Mouse (Mus musculus): ENCODE results near the gene Klhl10. TPM values are rescaled to one million over a fixed set of nuclear protein-coding genes. Genes with fewer than 3 reads are reported as not detected.

Klhl10 gene
- total RNA-seq, 2 experiments from 2014 or later, result 0.33 TPM; not detected in 1

Other genes with a start within 250 kb of the Klhl10 start
- not detected in 2 replicates for gene Krt9, start 248.7 kb upstream of the Klhl10 start, total RNA-seq (2015)
- not detected in 2 replicates for gene Krt9, start 248.7 kb upstream of the Klhl10 start, total RNA-seq (2017)
- not detected in 2 replicates for gene Krt14, start 234.4 kb upstream of the Klhl10 start, total RNA-seq (2015)
- gene Krt14, start 234.4 kb upstream of the Klhl10 start, total RNA-seq (2017), result not detected in 2 replicates
- not detected in 2 replicates for gene Krt16, start 193.0 kb upstream of the Klhl10 start, total RNA-seq (2015)
- not detected in 2 replicates for gene Krt16, start 193.0 kb upstream of the Klhl10 start, total RNA-seq (2017)
- not detected in 2 replicates for gene Krt17, start 180.9 kb upstream of the Klhl10 start, total RNA-seq (2015)
- not detected in 2 replicates for gene Krt17, start 180.9 kb upstream of the Klhl10 start, total RNA-seq (2017)
- gene Krt42, start 172.0 kb upstream of the Klhl10 start, total RNA-seq (2015), result not detected in 2 replicates
- not detected in 2 replicates for gene Krt42, start 172.0 kb upstream of the Klhl10 start, total RNA-seq (2017)
- 1,262 and 1,322 TPM in 2 replicates for gene Eif1, start 122.0 kb upstream of the Klhl10 start, total RNA-seq (2015)
- 95.6 and 142 TPM in 2 replicates for gene Eif1, start 122.0 kb upstream of the Klhl10 start, total RNA-seq (2017)
- gene Gast, start 107.5 kb upstream of the Klhl10 start, total RNA-seq (2015), result not detected in 2 replicates
- gene Gast, start 107.5 kb upstream of the Klhl10 start, total RNA-seq (2017), result not detected in 2 replicates
- not detected in 2 replicates for gene Hap1, start 85.8 kb upstream of the Klhl10 start, total RNA-seq (2015)
- gene Hap1, start 85.8 kb upstream of the Klhl10 start, total RNA-seq (2017), result not detected in 2 replicates
- gene Jup, start 44.2 kb upstream of the Klhl10 start, total RNA-seq (2015), result 1.5 and 4.0 TPM in 2 replicates
- gene Jup, start 44.2 kb upstream of the Klhl10 start, total RNA-seq (2017), result 1.4 and 2.5 TPM in 2 replicates
- gene P3h4, start 27.1 kb upstream of the Klhl10 start, total RNA-seq (2015), result 0.05 TPM in 1 of 2 replicates, not detected in the other
- gene P3h4, start 27.1 kb upstream of the Klhl10 start, total RNA-seq (2017), result 0.08 TPM in 1 of 2 replicates, not detected in the other
- gene Fkbp10, start 26.2 kb upstream of the Klhl10 start, total RNA-seq (2015), result not detected in 2 replicates
- not detected in 2 replicates for gene Fkbp10, start 26.2 kb upstream of the Klhl10 start, total RNA-seq (2017)
- 21.4 and 32.9 TPM in 2 replicates for gene Nt5c3b, start 109 bp upstream of the Klhl10 start, total RNA-seq (2015)
- gene Nt5c3b, start 109 bp upstream of the Klhl10 start, total RNA-seq (2017), result 31.8 and 37.3 TPM in 2 replicates
- 9.8 and 14.0 TPM in 2 replicates for gene Klhl11, start 30.8 kb downstream of the Klhl10 start, total RNA-seq (2015)
- gene Klhl11, start 30.8 kb downstream of the Klhl10 start, total RNA-seq (2017), result 17.2 and 24.1 TPM in 2 replicates
- 80.4 and 81.7 TPM in 2 replicates for gene Acly, start 86.1 kb downstream of the Klhl10 start, total RNA-seq (2015)
- gene Acly, start 86.1 kb downstream of the Klhl10 start, total RNA-seq (2017), result 89.1 and 101 TPM in 2 replicates
- 0.05 TPM in 1 of 2 replicates, not detected in the other for gene Ttc25, start 103.7 kb downstream of the Klhl10 start, total RNA-seq (2015)
- 0.04 and 0.30 TPM in 2 replicates for gene Ttc25, start 103.7 kb downstream of the Klhl10 start, total RNA-seq (2017)
- gene Cnp, start 133.0 kb downstream of the Klhl10 start, total RNA-seq (2015), result 6.9 and 8.2 TPM in 2 replicates
- 16.2 and 21.7 TPM in 2 replicates for gene Cnp, start 133.0 kb downstream of the Klhl10 start, total RNA-seq (2017)
- 17.0 and 22.2 TPM in 2 replicates for gene Nkiras2, start 177.3 kb downstream of the Klhl10 start, total RNA-seq (2015)
- 9.9 and 16.6 TPM in 2 replicates for gene Nkiras2, start 177.3 kb downstream of the Klhl10 start, total RNA-seq (2017)
- 81.2 and 93.3 TPM in 2 replicates for gene Dnajc7, start 178.3 kb downstream of the Klhl10 start, total RNA-seq (2015)
- gene Dnajc7, start 178.3 kb downstream of the Klhl10 start, total RNA-seq (2017), result 102 and 136 TPM in 2 replicates